Mouse (Mus musculus) cerebellum, adult 2 months (tissue): ENCODE results near the gene Fnip1. TPM values are rescaled to one million over a fixed set of nuclear protein-coding genes. Genes with fewer than 3 reads are reported as not detected.

ENCODE experiments used
- DNase-seq, 2 experiments: peaks; one replicate each; pipeline ENCODE4 v3.0.0; 2021
- H3K27ac ChIP-seq: fragments of 200-500 bp; 2 replicates; pipeline ENCODE4 v1.5.1; 2012; ENCODE audit warnings: low read length, control low read depth, inconsistent platforms; ENCODE audit not compliant: insufficient read depth
- H3K27me3 ChIP-seq: fragments of 200-500 bp; 2 replicates; pipeline ENCODE4 v1.6.1; 2012; ENCODE audit warnings: inconsistent platforms, mild to moderate bottlenecking, low read length, moderate library complexity; ENCODE audit not compliant: control insufficient read depth, insufficient read depth
- H3K4me1 ChIP-seq: fragments of 200-500 bp; 2 replicates; pipeline ENCODE4 v1.6.1; 2011; ENCODE audit warnings: low read length; ENCODE audit not compliant: control insufficient read depth, insufficient read depth
- H3K4me3 ChIP-seq: fragments of 200-500 bp; replicated peaks from 2 replicates; pipeline ENCODE3; 2011; ENCODE audit warnings: mild to moderate bottlenecking, low read depth, low read length, control low read depth; ENCODE audit not compliant: insufficient read depth
- CTCF ChIP-seq: fragments of 200-500 bp; IDR thresholded peaks from 2 replicates; pipeline ENCODE4 v1.5.1; 2011; ENCODE audit warnings: low read depth, mild to moderate bottlenecking, control low read depth, low read length, moderate library complexity, borderline replicate concordance; ENCODE audit not compliant: insufficient read depth
- POLR2A ChIP-seq: fragments of 200-500 bp; IDR thresholded peaks from 2 replicates; pipeline ENCODE4 v1.6.1; 2011; ENCODE audit warnings: low read length, control low read depth, borderline replicate concordance; ENCODE audit not compliant: insufficient read depth
- WGBS: fragments of 180-500 bp; shearing (Covaris S2); methylation state at CpG from one replicate; pipeline ENCODE4 v1.1.7; 2018; 5-methylcytosine and 5-hydroxymethylcytosine counted together
- polyA plus RNA-seq: library from polyadenylated mRNA; depleted of rRNA; stranded (reverse); fragments of >200 nt; gene quantifications from 2 replicates; pipeline ENCODE4 v1.2.3, GENCODE M21; 2012

Gene Fnip1
- polyA plus RNA-seq, 1 experiment = 14.8 TPM

- Histone ChIP-seq H3K27ac (peak overlapping the region; percentile 68; the same call in 1 of the 2 replicates), H3K27me3 (no peaks in the 10 kb centered on the region), H3K4me1 (no peaks in the 10 kb centered on the region; the same call in 1 of the 2 replicates), H3K4me3 (peak overlapping the region; percentile 90)
- no peak for TF ChIP-seq CTCF
- no peak for TF ChIP-seq POLR2A
- under 1% methylated on average over 18 of the region's 18 CpGs for WGBS
- DNase-seq = peak; percentile 33 to 39
Observed at GRCm38 (mm10) chr11:54521927-54522528, 84.0 kb downstream of the Fnip1 start.

GRCm38 (mm10) chr11:54522529-54523430, 84.8 kb downstream of the Fnip1 start, which contains the start of gene Rapgef6:
TSS of gene Rapgef6 (plus strand) at chr11:54522847.
- Histone ChIP-seq H3K27ac (peak within 1 kb of the TSS; percentile 68), H3K27me3 (no peaks in the 10 kb centered on the region), H3K4me1 (no peaks in the 10 kb centered on the region; the same call in 1 of the 2 replicates), H3K4me3 (peak within 1 kb of the TSS; percentile 90)
- WGBS = 1% methylated on average over 73 of the region's 73 CpGs
- peak; percentile 99 for DNase-seq
- TF ChIP-seq CTCF (no peak), POLR2A (peak; percentile 90)

GRCm38 (mm10) chr11:54523431-54524001, 85.5 kb downstream of the Fnip1 start:
- Histone ChIP-seq H3K27ac (no peak overlapping the region), H3K27me3 (no peaks in the 10 kb centered on the region), H3K4me1 (no peaks in the 10 kb centered on the region; the same call in 1 of the 2 replicates), H3K4me3 (peak overlapping the region; percentile 90)
- no peak for TF ChIP-seq POLR2A
- no peak for TF ChIP-seq CTCF
- no peak for DNase-seq
- WGBS = 14% methylated on average over 10 of the region's 10 CpGs

GRCm38 (mm10) chr11:54528002-54528401, 90.0 kb downstream of the Fnip1 start:
- Histone ChIP-seq H3K4me1 (no peaks in the 10 kb centered on the region; the same call in 1 of the 2 replicates), H3K4me3 (no peak overlapping the region), H3K27me3 (no peaks in the 10 kb centered on the region), H3K27ac (no peak overlapping the region)
- no peak for DNase-seq
- TF ChIP-seq CTCF (no peak), POLR2A (no peak)
- WGBS = 79% methylated on average over 2 of the region's 2 CpGs

GRCm38 (mm10) chr11:54530391-54530790, 92.4 kb downstream of the Fnip1 start:
- Histone ChIP-seq H3K4me1 (no peaks in the 10 kb centered on the region; the same call in 1 of the 2 replicates), H3K27ac (no peak overlapping the region), H3K4me3 (no peak overlapping the region), H3K27me3 (no peaks in the 10 kb centered on the region)
- TF ChIP-seq POLR2A = no peak
- no peak for TF ChIP-seq CTCF
- WGBS = 21% methylated on average over 1 of the region's 1 CpGs
- DNase-seq = peak in 1 of 2 experiments; percentile 26

GRCm38 (mm10) chr11:54530916-54531315, 92.9 kb downstream of the Fnip1 start:
- H3K4me1 ChIP-seq = no peaks in the 10 kb centered on the region; the same call in 1 of the 2 replicates
- no peaks in the 10 kb centered on the region for H3K27me3 ChIP-seq
- no peak for DNase-seq
- H3K4me3 ChIP-seq = no peak overlapping the region
- H3K27ac ChIP-seq = no peak overlapping the region
- no peak for TF ChIP-seq CTCF
- TF ChIP-seq POLR2A = no peak
- WGBS = 76% methylated on average over 1 of the region's 1 CpGs

GRCm38 (mm10) chr11:54533834-54534233, 95.8 kb downstream of the Fnip1 start:
- Histone ChIP-seq H3K4me3 (no peak overlapping the region), H3K4me1 (no peaks in the 10 kb centered on the region; the same call in 1 of the 2 replicates), H3K27me3 (no peaks in the 10 kb centered on the region), H3K27ac (no peak overlapping the region)
- DNase-seq = no peak
- 79% methylated on average over 2 of the region's 2 CpGs for WGBS
- TF ChIP-seq POLR2A (no peak), CTCF (no peak)

GRCm38 (mm10) chr11:54534871-54535270, 96.9 kb downstream of the Fnip1 start:
- TF ChIP-seq POLR2A (no peak), CTCF (peak; percentile 69; the same call in 1 of the 2 replicates)
- no peaks in the 10 kb centered on the region for H3K27me3 ChIP-seq
- peak; percentile 41 to 74 for DNase-seq
- 46% methylated on average over 6 of the region's 6 CpGs for WGBS
- no peak overlapping the region for H3K27ac ChIP-seq
- H3K4me3 ChIP-seq = no peak overlapping the region
- H3K4me1 ChIP-seq = peaks cover 3% of the 10 kb centered on the region; the same call in 1 of the 2 replicates
